Mouse (Mus musculus) CD4-positive helper T cell, adult 2 months (primary cell): Measurements from ENCODE around the gene Lnpep.
A peak's percentile ranks its signal among the peaks of the same experiment; 100 is the strongest.
"Not testable (repeated sequence)": the region's sequence is repeated elsewhere in the genome, so short reads cannot be mapped to it uniquely, and the experiment has no call there.

ENCODE experiments used
- DNase-seq: peaks from one replicate; pipeline ENCODE4 v3.0.0-alpha.2; 2012; ENCODE audit warnings: low read depth, missing footprints, low spot score

Lnpep gene

GRCm38 (mm10) chr17:17624957-17625586 is at the start of gene Lnpep:
TSS of gene Lnpep (minus strand) at chr17:17625050.
- peak; percentile 96 for DNase-seq

DNA sequence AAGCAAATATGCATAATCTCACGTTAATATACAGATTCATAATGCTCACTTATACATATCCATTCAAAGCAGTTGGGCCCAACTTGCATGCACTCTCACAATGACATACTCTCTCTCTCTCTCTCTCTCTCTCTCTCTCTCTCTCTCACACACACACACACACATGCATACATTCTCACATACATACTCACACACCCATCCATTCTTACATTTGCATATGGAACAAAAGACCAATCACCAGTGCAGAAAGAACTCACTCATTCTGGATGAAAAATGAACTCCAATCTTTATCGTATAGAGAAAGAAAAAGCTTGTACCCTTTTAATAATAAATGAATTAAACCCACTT is 31.0 kb upstream of the Lnpep start:
- no peak for DNase-seq

GRCm38 (mm10) chr17:17654997-17655828 is 30.4 kb upstream of the Lnpep start:
- DNase-seq = no peak

DNA sequence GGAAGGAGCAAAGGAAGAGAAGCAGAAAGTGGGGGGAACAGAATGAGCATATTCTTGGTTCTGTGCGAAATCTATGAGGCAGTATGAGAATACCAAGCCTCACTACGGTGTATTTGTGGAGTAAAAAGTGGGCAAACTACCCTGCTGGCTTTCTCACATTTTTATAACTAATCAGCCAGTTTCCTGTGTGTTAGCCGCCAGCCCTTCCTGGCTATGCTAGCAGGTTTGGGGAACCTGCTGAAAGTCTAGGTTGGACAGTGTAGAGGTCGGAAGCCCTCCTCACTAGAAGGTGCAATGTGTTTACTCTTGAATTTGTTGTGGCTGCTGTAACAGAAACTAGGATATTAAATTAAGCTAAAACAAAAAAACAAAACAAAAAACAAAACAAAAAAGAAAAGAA is 27.7 kb upstream of the Lnpep start:
- no peak for DNase-seq

DNA sequence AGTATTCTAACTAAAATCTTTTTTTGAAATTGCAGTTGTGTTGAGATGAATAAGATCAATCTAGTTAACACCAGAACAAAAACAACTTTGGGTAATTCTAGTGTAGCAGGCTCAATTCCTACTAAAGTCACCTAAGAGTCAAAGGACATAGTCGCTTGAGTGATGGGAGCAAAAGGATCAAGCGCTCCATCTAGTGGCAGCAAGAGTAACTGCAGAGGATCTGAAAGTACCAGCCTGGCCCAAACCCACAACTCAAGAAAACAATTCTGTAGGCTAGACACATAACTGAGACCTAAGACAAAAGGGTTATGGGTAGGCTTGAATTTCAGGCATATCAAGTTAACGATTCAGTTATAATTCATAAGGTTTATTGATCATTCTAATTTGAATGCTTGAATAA is 20.9 kb upstream of the Lnpep start:
- peak; percentile 72 for DNase-seq

- DNase-seq = no peak
Observed at GRCm38 (mm10) chr17:17637387-17637786, 12.5 kb upstream of the Lnpep start.

DNA sequence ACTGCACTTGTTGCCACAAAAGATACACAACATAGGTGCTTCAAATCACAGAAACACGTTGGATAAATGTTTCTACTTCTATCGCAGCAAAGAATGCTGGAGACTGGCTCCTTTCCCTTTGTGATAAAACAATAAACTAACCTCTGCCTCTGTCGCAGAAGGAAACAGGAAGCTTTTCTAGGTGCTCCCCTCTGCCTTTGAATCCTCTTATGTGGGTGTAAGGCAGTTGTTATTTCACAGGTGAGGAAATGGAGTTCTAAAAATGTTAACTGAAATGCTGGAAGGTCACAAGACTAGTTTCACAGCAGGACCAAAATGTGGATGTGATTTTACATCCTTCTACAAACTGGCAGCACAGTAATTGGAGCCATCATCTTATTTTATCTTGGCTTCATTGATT is 11.3 kb upstream of the Lnpep start:
- DNase-seq = peak; percentile 62

GRCm38 (mm10) chr17:17634033-17634432 is 9.2 kb upstream of the Lnpep start:
- no peak for DNase-seq

DNA sequence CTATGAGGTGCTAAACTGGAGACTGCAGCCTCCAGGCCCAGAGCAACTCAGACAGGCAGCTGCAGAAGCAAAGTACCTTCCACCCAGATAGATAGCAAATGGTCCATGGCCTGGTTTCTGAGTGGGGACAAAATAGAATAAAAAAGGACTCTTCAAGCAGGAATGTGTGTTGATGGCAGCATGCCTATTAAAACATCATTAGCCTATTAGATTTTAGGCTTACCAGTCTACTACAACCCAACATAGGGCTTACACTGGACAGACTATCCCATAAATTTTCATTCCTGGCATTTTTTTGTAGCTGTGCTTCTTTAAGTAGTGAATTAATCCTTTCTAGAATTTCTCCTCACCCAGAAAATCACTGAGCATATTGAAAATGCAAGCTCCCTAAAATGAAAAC is 7.1 kb upstream of the Lnpep start:
- no peak for DNase-seq

DNA sequence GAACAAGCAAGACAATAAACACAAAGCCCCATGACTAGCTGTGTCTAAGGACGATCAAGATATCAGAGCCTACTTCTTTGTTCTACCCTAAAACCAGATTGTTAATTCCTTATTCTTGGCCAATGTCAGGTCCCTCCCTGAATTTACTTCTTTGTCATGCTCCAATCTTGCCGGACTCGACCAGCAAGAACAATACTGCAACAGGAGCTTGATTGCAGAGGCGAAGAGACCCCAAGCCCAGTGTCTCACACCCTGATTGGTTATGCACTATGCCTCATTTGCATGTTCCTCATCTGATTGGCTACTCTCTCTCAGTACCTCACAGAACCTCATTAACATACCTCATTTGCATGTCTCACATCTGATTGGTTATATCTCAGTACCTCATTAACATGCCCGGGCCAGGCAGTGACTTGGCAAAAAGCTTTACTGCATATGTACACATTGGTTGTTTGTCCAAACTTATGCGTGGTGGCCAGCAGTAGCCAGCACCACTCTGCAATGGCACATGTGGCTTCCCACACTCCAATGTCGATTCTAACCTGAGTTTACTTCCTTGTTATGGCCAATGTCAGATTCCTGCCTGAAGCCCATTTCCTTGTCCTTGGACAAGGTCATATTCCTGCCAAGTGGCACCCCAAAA is 3.5 kb upstream of the Lnpep start:
- not testable (repeated sequence) for DNase-seq

GRCm38 (mm10) chr17:17627558-17627957 is 2.7 kb upstream of the Lnpep start:
- no peak for DNase-seq

DNA sequence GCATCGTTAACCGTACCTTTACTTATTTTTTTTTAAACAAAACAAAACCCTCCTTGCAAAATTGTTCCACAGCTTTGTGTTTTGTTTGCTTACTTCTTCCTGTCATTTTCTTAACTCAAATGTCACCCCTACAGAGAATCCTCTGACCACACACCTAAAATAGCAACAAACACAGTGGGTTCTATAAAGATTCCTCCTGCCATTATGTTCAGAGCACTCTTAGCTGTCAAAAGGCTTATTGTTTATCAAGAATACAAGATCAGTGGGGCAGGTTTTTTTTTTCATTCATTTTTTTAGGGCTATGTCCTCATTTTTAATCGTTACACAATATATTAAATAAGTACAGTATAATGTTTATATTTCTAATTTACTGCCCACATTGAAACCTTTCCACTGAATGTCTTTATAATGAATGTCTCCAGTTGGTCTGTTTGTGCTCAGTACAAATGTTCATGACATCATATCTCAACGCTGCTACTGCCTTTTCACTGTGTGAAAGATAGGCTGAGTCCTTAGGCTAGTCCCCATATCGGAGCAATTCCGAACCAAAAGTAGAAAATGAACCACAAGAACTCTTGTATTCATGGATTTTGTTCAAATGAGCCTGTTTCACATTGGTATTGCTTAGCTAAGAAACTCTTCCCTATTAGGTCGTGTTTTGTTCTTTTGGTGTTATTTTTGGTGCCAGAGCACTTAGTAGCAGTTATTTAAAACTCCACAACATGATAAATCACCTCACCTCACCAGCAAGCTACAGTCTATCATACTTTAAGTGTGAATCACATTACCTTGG is 1.2 kb upstream of the Lnpep start:
- peak; percentile 15 for DNase-seq

GRCm38 (mm10) chr17:17624421-17624956 is 361 bp downstream of the Lnpep start:
- peak; percentile 99 for DNase-seq

GRCm38 (mm10) chr17:17623890-17624420 is 895 bp downstream of the Lnpep start:
- DNase-seq = peak; percentile 63

DNA sequence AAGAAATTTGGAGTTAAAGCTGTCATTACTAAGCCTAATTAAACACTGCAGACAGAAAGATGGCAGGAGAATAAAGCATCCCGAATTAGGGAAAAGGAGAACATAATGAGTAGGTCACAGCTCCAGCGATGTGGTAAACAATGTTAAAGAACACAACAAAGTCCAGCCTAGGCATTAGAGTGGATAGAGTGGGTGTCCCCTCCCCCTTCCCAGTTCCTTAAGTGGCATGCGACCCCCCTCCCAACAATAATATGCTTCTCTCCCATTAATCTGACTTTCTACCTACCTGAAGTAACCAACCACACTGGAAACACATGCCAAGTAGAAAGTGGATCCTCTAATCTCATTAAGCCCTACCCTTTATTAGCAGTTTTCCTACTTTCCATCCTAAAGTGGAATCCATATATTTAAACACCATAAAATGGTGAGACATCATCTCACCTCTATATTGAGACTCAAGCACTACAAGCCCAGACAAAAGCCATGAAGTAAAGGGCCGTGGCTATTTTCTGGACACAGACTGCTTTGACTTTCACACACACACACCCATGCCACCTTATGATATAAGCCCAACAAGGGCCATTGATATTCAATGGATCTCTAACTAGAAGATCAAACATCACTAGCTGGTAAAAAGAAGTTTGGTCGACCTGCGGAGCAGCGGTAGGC is 1.5 kb downstream of the Lnpep start:
- DNase-seq = no peak

DNA sequence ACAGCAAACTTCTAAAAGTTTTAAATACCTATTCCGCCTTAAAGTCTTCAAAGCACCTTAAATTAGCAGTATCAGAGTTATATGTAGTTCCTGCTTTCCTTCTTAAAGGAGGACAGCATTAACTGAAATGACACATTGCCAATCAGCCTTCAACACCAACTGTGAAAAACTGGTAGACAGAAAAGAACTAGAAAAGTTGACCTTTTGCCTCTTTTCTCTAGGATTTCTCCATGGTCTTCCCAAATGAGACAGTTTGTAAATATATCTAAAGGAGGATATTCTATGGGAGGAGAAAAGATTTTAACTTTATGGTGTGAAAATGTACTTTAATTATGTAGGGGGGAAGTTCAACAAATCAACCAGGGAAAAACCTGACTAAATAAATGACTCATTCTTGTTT is 2.3 kb downstream of the Lnpep start:
- no peak for DNase-seq

DNA sequence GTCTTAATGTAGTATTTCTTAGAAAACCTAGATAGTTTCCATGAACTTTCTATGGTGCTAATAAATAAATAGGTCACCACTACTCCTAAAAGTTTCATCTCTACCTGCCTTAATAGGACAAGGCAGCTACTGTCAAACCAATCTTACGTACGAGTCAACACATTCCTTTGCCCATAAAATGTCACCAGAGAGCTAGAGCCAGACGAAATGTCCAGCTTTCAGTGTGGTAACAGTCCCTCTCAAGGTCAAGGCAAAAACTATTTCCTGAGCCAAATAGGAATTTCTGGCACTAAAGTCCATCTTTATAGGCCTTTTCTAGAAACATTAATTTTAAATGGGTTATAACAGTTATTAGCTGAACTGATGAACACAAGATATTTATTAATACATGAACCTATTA is 3.3 kb downstream of the Lnpep start:
- DNase-seq = no peak

GRCm38 (mm10) chr17:17618463-17618862 is 6.4 kb downstream of the Lnpep start:
- no peak for DNase-seq

DNA sequence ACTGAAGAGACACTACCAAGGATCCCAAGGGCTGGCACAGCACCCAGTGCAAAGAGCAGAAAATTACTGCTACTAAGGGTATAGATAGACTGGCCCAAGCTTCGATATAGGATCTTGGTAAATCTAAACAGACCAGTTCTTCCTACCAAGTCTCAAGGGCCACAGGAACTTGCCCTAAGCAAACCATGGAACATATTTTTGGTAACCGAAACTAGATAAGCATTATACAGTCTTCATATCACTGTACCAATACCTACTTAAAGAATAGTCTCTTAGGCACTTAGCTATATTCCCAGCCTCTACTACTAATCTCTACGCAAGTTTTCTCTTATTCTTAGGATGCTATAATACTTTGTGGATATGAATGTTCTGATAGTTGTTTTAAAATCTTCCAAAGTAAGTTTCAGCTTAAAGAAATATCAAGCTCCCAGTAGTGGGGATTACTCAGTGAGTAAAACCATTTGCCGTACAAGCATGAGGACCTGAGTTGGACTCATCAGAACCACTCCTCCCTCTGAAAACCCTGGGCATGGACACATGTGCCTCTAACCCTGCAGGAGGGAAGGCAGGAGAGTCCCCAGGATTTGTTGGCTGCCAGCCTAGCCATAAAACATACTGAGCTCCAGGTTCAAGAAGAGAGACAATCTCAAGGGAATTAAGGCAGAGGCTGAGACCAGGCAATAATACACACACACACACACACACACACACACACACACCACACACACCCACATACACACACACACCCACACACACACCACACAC is 7.2 kb downstream of the Lnpep start:
- no peak for DNase-seq

DNA sequence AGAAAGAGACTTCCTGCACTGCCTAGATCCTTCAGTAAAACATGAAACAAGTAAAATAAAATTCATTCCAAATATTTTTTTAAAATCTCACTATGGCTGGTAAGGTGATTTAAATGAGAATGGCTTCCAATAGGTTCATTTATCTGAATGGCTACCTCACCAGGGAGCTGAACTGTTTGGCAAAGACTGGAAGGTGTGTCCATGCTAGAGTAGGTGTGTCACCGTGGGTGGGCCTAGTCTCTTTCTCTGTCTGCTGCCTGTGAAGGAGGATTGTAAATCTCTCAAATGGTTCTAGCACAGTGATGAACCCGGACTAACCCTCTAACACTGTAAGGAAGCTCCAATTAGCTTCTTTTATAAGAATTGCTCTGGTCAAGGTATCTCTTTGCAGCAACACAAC is 12.5 kb downstream of the Lnpep start:
- no peak for DNase-seq
